Mouse (Mus musculus) olfactory bulb, adult 2 months (tissue): ENCODE data around the gene Klhl29.

Source experiments
- CTCF ChIP-seq: fragments of 200-500 bp; IDR thresholded peaks from 2 replicates; pipeline ENCODE4 v1.5.1; 2012; ENCODE audit warnings: low read depth, mild to moderate bottlenecking, low read length, moderate library complexity; ENCODE audit not compliant: insufficient read depth
- POLR2A ChIP-seq: fragments of 200-500 bp; IDR thresholded peaks from 2 replicates; pipeline ENCODE4 v1.6.1; 2012; ENCODE audit warnings: mild to moderate bottlenecking, low read depth, low read length, moderate library complexity; ENCODE audit not compliant: insufficient read depth

- TF ChIP-seq CTCF: no peak
- no peak for TF ChIP-seq POLR2A
Measured at GRCm38 (mm10) chr12:5191628-5192379, 183.7 kb downstream of the Klhl29 start.
